Mouse (Mus musculus) regulatory T cell (primary cell): ENCODE measurements around the gene Tbx3.

Experiments used
- in situ Hi-C: fragments of 300-600 bp; cut with MboI, MseI; formaldehyde crosslinking; loops from one replicate; pipeline ENCODE4 v1.15.1; 2025; ENCODE audit warnings: high pct_unique_total_duplicates

The Tbx3 gene

DNA sequence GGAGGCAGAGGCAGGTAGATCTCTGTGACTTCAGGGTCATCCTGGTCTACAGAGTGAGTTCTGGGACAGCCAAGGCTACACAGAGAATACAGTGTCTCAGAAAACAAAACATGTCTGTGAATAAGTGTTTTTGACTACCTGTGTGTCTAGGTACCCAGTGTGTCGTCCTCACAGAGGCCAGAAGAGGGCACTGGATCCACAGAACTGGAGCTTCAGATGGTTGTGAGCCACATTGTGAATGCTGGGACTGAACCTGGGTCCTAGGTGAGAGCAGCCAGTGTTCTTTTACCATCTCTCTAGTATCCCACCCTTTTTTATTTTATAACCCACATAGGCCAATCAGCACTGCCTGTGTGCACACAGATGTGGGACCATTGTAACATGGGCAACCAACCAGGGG is 32.6 kb downstream of the Tbx3 start:
- in situ Hi-C loops = no loop called here

DNA sequence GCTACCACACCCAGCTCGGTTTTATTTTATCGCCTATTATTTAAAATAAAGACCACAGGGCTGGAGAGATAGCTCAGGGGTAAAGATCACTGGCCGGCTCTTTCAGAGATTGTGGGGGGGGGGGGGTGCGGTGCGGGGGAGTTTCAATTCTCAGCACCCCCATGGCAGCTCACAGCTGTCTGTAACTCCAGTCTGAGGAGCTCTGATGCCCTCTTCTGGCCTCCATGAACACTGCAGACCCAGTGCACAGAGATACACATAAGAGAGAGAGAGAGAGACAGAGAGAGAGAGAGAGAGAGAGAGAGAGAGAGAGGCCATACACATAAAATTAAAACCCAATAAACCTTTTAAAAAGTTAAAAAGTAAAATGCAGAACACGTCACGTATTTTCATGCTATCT is 34.4 kb downstream of the Tbx3 start:
- in situ Hi-C loops = no loop called here

DNA sequence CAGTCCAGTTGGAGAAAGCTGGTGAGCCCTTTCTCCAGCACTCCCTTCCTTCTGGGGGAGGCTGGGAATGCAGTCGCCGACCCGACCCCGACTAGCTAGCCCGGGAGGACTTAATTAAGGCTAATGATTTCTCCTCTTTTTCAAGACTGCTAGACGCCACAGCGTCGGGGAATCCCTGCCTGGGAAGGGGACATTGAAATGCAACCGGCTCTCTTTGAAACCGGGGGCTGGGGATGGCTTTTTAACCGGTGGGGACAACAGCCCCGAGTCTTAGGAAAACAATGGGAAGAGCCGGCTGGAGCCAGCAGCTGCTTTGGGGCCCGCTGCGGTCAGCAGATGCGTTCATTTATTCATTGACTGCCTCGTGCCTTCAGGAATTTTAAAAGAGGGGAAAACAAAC is 36.0 kb downstream of the Tbx3 start:
- in situ Hi-C loops = no loop called here

GRCm38 (mm10) chr5:119708850-119709585 is 38.5 kb downstream of the Tbx3 start:
- in situ Hi-C loops = no loop called here

DNA sequence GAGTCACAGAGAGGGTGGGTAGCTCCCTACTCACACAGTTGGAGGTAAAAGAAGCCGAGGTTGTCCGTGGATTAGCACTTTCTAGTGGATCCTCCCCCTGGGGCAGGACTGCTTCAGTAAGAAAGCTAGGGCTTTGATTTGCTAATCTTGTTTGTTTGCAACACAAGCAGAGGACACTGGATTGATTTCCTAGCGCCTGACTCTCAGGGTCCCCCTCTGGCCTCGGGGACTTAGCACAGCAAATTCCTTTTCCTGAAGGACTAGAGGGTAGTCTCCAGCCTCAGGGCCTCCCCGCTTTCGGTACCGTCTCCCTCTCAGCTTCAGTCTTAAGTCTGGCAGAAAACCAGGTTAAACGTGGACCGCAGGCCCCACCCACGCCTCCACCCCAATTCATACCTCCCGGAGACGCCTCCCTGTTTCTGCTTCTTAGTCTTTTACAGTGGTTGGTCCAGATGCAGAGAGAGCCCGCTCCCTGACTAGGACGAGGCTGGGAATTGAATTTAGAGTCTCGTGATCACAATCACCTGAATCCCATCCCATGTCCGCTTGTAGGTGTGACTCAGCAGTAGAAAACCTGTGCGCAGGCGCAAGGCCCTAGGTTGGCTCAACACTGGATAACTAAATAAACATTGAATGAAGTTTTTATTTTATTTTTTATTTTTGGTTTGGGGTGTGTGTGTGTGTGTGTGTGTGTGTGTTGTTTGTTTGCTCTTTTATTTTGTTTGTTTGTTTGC is 39.5 kb downstream of the Tbx3 start:
- in situ Hi-C loops = no loop called here

DNA sequence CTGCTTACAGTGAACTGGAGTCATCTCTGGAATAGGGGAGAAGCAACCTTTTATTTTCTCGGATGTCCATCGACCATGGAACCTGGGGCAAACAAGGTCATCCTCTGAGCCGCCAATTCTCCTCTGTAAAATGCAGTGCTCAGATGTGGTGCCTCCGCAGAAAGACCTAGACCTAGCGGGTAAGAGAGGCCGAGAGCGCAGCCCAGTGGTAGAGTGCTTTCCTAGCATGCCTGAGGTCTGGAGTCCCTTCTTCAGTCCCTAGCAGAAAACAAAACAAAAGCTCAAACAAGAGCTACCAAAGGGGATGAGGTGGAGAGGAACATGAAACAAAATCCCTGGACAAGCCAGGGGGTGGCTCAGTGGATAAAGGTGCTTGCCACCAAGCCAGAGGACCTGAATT is 40.3 kb downstream of the Tbx3 start:
- in situ Hi-C loops = no loop called here

DNA sequence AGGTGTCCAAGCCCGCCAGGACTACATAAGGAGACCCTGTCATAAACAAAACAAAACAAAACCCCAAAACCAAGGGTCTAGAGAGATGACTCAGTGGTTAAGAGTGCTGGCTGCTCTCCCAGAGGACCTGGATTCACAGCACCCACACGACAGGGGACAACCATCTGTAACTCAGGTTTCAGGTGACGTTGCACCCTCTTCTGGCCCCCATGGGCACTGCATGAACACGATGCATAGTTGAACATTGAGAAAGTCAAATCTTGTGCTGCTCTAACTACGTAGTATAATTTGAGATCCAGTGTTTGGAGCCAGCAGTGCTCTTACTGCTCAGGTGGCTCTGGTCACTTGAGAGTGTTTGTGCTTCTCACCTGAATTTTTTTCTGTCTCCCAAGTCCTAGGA is 41.2 kb downstream of the Tbx3 start:
- in situ Hi-C loops = no loop called here

DNA sequence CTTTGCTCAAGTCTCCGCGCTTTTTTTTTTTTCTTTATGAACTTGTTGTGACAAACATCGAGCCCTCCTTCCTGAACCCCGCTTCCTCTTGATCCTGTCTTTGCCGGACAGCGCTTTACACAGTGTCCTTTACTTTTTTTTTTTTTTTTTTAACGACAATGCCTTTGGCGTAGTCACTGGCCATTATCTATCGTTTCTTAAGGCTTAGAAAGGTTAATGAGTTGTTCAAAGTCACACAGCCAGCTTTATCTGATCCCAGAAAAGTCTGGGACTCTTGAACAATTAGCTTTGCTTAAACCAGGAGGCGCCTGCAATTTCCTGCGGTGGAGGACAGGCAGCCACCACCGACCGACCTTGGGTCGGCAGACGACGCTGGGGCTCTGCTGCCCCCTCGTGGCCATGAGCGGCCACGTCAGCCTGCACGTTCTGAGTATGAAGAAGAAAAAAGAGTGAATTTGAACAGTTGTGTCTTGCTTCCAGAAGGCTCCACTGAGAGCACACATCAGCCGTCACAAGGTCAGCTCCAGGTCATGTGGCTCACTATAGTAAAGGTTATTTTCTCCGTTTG is 42.3 kb downstream of the Tbx3 start:
- in situ Hi-C loops = no loop called here

DNA sequence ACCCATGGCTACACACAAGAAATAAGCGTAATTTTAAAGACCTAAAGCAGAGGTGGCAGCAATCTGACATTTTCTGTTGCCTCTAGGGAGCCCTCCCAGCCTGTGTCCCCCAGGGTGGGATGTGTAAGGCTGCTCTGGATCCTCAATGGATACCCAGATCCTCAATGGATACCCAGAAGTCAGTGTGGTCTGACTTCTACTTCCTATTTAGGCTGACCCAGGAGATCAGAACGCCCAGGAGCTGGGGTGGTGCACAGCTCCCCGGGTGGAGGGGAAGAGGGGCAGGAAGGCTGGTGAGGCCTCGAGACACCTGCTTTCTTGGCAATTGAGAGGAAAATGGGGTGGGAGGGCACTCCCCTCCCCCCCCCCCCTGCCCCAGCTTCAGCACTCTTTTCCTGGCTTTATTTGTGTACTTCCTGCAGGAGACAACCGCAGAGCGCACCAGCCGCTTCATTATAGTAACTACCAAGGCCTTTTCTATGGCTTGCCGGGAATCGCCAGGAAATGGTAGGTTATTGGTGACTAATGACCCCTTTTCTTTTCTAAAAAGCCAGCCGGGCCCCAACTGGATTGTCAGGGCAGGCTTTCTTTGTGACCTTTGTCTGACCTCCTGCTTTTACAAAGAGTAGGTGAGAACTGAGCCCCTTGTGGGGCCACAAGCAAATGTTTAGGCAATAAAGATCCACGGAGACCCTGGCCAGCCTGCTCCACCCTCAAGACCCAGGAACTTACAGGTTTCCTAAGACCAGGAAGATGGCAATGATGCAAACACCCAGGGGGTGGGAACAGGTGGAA is 50.2 kb downstream of the Tbx3 start:
- in situ Hi-C loops = no loop called here

GRCm38 (mm10) chr5:119732978-119733377 is 62.5 kb downstream of the Tbx3 start:
- in situ Hi-C loops = no loop called here
